Mouse (Mus musculus) intestine, embryonic 14.5 days (tissue): ENCODE results near the gene Actn1. TPM values are rescaled to one million over a fixed set of nuclear protein-coding genes. Genes with fewer than 3 reads are reported as not detected.

ENCODE experiments used
- ATAC-seq: fragments of 200-750 bp; cut with Nextera tagmentation; replicated peaks from 2 replicates; pipeline ENCODE4 v1.8.0; 2017; ENCODE audit warnings: low read depth, moderate number of reproducible peaks, moderate TSS enrichment, moderate library complexity; ENCODE audit not compliant: low FRiP score, low TSS enrichment
- DNase-seq: peaks from one replicate; pipeline ENCODE4 v3.0.0-alpha.2; 2018; ENCODE audit warnings: low spot score
- H3K27ac ChIP-seq: fragments of 300-500 bp; sonication (generic); 2 replicates; pipeline ENCODE4 v1.5.1; 2014; ENCODE audit warnings: low read depth, mild to moderate bottlenecking, control low read depth
- H3K27me3 ChIP-seq: fragments of 300-500 bp; sonication (generic); replicated peaks from 2 replicates; pipeline ENCODE4 v1.6.1; 2014; ENCODE audit warnings: low read length, control low read depth; ENCODE audit not compliant: control insufficient read depth, insufficient read depth
- H3K36me3 ChIP-seq: fragments of 300-500 bp; sonication (generic); 2 replicates; pipeline ENCODE4 v1.6.1; 2014; ENCODE audit warnings: low read length, control low read depth; ENCODE audit not compliant: control insufficient read depth, insufficient read depth
- H3K4me1 ChIP-seq: fragments of 300-500 bp; sonication (generic); replicated peaks from 2 replicates; pipeline ENCODE4 v1.6.1; 2014; ENCODE audit warnings: low read length, control low read depth, mixed read lengths; ENCODE audit not compliant: control insufficient read depth, insufficient read depth
- H3K4me2 ChIP-seq: fragments of 300-500 bp; sonication (generic); 2 replicates; pipeline ENCODE4 v1.6.1; 2014; ENCODE audit warnings: low read length
- H3K4me3 ChIP-seq: fragments of 300-500 bp; sonication (generic); 2 replicates; pipeline ENCODE4 v1.5.1; 2014; ENCODE audit warnings: low read depth, low read length, control low read depth, mixed read lengths
- H3K9ac ChIP-seq: fragments of 300-500 bp; sonication (generic); 2 replicates; pipeline ENCODE4 v1.6.1; 2014; ENCODE audit warnings: mild to moderate bottlenecking, low read length
- H3K9me3 ChIP-seq: fragments of 300-500 bp; sonication (generic); 2 replicates; pipeline ENCODE4 v1.6.1; 2016; ENCODE audit warnings: low read length, control low read depth; ENCODE audit not compliant: control insufficient read depth
- WGBS: fragments of 180-500 bp; shearing (Covaris S2); extraction: QIAGEN DNeasy Blood & Tissue Kit; methylation state at CpG from one replicate; pipeline ENCODE4 v1.1.7; 2014; 5-methylcytosine and 5-hydroxymethylcytosine counted together
- polyA plus RNA-seq: library from polyadenylated mRNA; unstranded; fragments of >200 nt; fragmentation: Nextera tagmentation; extraction: Ambion mirVana; gene quantifications from 2 replicates; pipeline ENCODE4 v1.2.1, GENCODE M21; 2014

The Actn1 gene
- polyA plus RNA-seq, 1 experiment from 2014 or later, result 68.6 TPM

DNA sequence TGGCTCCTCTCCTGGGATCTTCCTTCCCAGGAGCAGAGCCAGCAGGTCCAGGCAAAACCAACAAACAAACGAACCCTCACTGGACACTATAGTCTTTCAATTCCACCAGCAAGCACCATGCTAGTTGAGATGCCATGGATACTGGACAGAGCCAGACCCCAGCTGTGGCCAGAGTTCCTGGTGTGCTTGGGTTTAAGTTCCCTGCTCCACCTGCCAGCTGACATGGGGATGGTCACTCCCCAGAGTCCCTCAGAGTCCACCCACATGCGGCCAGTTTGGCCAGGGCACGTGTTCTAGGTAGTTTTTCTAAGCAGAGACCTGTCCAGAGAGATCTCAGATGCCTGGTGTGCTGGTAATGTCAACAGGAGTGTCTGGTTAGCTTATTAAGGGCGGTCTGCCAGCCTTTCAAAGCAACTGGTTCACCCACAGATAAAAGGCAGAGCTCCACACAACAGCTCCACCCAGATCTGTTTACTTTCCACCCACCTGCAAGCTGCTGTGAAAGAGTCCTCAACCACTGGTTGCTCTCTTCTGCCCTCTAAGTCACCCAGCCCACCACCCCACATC is 42.0 kb downstream of the Actn1 start:
- 42% methylated on average over 4 of the region's 4 CpGs for WGBS
- Histone ChIP-seq H3K4me3 (no peak overlapping the region), H3K36me3 (0 out of 2 replicates have a peak, but pooled peaks cover 5% of the 10 kb centered on the region), H3K27me3 (no peaks in the 10 kb centered on the region), H3K9ac (no peak overlapping the region), H3K27ac (peak overlapping the region; percentile 77), H3K4me2 (peak overlapping the region; percentile 16; the same call in 1 of the 2 replicates), H3K9me3 (no peaks in the 10 kb centered on the region), H3K4me1 (peaks cover 68% of the 10 kb centered on the region)
- DNase-seq (no peak), ATAC-seq (0 out of 2 replicates have a peak, but pooled peaks have one; percentile 7)

DNA sequence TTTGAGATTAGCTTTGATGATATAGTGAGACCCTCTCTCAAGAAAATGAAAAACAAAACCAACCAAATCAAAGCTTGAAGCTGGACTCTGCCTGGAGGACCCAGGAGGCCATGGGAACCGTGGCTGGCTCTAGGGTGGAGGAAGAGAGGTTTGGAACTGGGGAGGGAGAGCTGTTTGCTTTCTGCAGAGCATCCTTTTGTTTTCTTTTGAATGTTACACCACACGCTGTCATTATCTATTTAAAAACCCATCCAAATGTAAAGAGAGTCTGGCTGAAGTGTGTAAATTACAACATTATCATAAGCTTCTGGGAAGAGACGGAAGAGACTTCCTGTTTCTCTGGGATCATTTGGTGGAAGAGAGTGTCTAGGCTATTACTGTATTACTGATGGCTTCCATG is 43.1 kb downstream of the Actn1 start:
- 62% methylated on average over 3 of the region's 3 CpGs for WGBS
- 0 out of 2 replicates have a peak, but pooled peaks cover 5% of the 10 kb centered on the region for H3K36me3 ChIP-seq
- DNase-seq (no peak), ATAC-seq (no peak)
- H3K9ac ChIP-seq, result no peak overlapping the region
- H3K27ac ChIP-seq, result peak overlapping the region; percentile 77; the same call in 1 of the 2 replicates
- H3K27me3 ChIP-seq, result no peaks in the 10 kb centered on the region
- H3K4me1 ChIP-seq, result peaks cover 66% of the 10 kb centered on the region
- H3K4me2 ChIP-seq, result no peak overlapping the region
- no peaks in the 10 kb centered on the region for H3K9me3 ChIP-seq
- no peak overlapping the region for H3K4me3 ChIP-seq

DNA sequence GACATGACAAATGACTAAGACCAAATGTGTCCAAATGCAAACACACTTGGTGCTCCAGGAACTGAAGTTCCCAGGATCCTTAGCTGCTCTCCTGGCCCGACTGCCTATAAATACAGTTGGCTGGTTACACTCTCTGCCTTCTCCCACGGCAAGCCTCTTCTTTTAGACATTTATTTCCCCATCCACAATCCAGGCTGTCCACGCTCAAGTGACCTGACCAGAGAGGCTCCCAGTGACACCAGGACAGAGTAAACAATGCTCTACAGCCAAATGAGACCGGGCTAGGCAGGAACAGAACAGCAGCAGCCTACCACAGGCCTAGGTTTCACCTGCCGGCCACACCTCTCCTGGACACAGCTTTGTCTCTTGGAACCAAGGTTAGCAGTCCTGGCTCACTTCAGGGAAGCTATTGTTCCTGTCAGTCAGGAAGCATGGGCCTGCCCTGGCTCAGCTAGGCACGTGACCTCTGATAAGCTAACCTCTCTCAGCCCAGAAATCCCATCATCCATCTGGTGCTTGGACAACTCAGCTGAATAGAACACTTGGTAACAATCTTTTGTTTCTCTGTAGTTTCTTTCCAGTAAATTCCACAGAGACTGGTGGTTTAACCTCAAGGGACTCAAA is 43.8 kb downstream of the Actn1 start:
- Histone ChIP-seq H3K9me3 (no peaks in the 10 kb centered on the region), H3K4me2 (no peak overlapping the region)
- no peak for DNase-seq

DNA sequence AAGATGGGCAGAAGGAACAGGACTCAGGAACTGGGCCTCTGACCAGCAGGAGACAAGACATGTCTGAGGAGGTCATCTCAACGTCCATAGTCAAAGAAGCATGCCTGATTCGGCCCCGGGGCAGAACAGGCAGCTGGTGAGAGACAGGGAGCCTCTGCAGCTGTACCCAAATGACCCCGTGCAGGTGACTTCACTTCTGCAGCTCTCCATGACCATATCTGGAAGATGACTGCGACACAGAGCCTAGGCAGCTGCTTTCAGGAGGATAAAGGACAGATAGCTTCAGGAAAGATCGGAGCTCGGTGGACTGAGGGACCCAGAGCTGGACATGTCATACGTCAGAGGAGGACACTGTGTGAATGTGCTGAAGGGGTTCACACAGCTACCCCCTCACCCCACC is 46.4 kb downstream of the Actn1 start:
- Histone ChIP-seq H3K4me3 (no peak overlapping the region), H3K9me3 (no peaks in the 10 kb centered on the region), H3K27ac (no peak overlapping the region), H3K27me3 (no peaks in the 10 kb centered on the region), H3K4me2 (no peak overlapping the region), H3K36me3 (peaks cover 14% of the 10 kb centered on the region; the same call in 1 of the 2 replicates), H3K9ac (no peak overlapping the region), H3K4me1 (peaks cover 68% of the 10 kb centered on the region)
- no peak for DNase-seq
- ATAC-seq, result no peak
- WGBS, result 66% methylated on average over 8 of the region's 8 CpGs

More for the DNA sequence above, 43.8 kb downstream of the Actn1 start:
- Histone ChIP-seq H3K27ac (peak overlapping the region; percentile 63; the same call in 1 of the 2 replicates), H3K36me3 (0 out of 2 replicates have a peak, but pooled peaks cover 5% of the 10 kb centered on the region), H3K9ac (no peak overlapping the region), H3K4me3 (no peak overlapping the region), H3K4me1 (peaks cover 71% of the 10 kb centered on the region), H3K27me3 (no peaks in the 10 kb centered on the region)
- 0 out of 2 replicates have a peak, but pooled peaks have one; percentile 12 for ATAC-seq
- 28% methylated on average over 6 of the region's 6 CpGs for WGBS

DNA sequence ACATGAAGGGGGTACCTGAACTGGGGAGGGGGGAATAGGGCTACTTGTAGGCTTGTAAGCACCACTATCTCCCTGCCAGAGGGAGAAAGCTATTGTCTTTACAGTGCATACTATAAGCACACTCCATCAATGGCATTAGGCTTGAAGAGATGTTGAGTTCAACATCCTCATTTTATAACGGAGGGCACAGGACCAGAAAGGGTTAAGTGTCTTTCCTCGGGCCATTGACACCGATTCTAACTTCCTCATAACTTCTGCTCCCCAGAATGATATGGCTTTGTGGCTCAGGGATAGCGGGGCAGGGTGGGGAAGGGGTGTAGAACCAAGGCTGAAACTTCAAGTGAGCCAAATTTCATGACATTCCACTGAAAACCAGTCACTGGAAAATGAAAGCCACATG is 46.9 kb downstream of the Actn1 start:
- Histone ChIP-seq H3K9ac (no peak overlapping the region), H3K9me3 (no peaks in the 10 kb centered on the region), H3K4me2 (no peak overlapping the region), H3K27me3 (no peaks in the 10 kb centered on the region), H3K4me3 (no peak overlapping the region), H3K36me3 (peaks cover 14% of the 10 kb centered on the region; the same call in 1 of the 2 replicates), H3K4me1 (peaks cover 62% of the 10 kb centered on the region), H3K27ac (no peak overlapping the region)
- 50% methylated on average over 4 of the region's 4 CpGs for WGBS
- ATAC-seq (no peak), DNase-seq (no peak)

DNA sequence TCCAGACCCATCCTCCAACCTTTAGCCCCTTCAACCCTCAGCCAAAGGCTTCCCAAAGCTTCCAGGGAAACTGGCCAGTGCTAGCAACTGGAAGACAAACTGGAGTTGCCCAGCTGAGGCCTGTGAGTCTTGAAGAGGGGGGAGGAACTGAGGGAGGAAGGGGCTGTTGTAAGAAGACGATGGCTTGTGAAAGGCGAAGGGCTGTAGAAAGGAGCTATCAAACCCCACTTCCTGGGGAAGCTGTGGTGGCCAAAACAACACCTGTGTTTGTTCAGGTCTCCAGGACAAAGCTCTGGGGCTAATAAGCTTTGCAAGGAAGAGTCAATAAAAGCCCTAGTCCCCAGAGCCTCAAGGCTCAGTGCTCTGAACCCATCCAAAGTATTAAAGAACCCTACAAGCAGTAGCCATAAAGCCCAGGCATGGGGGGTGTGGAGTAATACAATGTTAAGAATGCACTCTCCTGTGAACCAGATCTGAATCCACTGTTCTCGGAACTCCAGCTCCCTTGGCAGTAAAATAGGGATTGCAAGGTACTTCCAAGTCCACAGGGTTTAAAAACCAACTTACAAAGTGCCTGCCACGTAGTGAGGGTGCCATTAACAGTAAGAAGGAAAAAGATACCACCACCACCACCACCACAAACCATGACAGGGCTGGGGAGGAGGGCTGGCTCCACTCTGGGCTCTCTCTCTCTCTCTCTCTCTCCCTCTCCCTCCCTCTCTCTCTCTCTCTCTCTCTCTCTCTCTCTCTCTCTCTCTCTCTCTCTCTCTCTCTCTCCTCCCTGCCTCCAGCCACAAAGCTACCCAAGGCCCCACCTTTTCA is 49.2 kb downstream of the Actn1 start:
- Histone ChIP-seq H3K9me3 (no peaks in the 10 kb centered on the region), H3K27me3 (no peaks in the 10 kb centered on the region), H3K9ac (no peak overlapping the region), H3K4me3 (no peak overlapping the region), H3K4me1 (peaks cover 40% of the 10 kb centered on the region), H3K4me2 (no peak overlapping the region), H3K36me3 (peaks cover 25% of the 10 kb centered on the region; the same call in 1 of the 2 replicates), H3K27ac (0 out of 2 replicates have a peak overlapping the region, but pooled peaks have one; percentile 11)
- WGBS, result 47% methylated on average over 4 of the region's 4 CpGs
- no peak for DNase-seq
- ATAC-seq, result no peak

DNA sequence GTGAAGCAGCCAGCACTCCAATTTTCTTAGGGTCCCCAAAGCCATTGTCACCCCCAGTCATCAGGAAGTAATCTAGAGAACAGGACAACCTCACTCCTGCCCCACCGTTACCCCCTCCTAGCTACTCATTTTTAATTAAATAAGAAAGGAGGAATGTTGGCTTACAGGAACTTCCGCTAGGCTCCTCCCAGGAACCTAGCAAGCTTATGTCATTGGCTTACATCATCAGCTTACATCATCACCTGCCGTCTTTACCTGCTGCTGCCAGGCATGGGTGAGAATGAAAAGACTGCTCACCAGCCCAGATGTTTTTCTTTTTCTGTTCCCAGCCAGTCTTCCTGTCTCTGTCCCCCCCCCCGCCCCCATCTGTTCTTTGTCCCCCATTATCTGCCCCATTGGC is 50.3 kb downstream of the Actn1 start:
- Histone ChIP-seq H3K27me3 (no peaks in the 10 kb centered on the region), H3K27ac (no peak overlapping the region), H3K9me3 (no peaks in the 10 kb centered on the region), H3K4me2 (no peak overlapping the region), H3K36me3 (peaks cover 34% of the 10 kb centered on the region), H3K4me3 (no peak overlapping the region), H3K9ac (no peak overlapping the region), H3K4me1 (peaks cover 36% of the 10 kb centered on the region)
- ATAC-seq (no peak), DNase-seq (no peak)
- 70% methylated on average over 4 of the region's 4 CpGs for WGBS

DNA sequence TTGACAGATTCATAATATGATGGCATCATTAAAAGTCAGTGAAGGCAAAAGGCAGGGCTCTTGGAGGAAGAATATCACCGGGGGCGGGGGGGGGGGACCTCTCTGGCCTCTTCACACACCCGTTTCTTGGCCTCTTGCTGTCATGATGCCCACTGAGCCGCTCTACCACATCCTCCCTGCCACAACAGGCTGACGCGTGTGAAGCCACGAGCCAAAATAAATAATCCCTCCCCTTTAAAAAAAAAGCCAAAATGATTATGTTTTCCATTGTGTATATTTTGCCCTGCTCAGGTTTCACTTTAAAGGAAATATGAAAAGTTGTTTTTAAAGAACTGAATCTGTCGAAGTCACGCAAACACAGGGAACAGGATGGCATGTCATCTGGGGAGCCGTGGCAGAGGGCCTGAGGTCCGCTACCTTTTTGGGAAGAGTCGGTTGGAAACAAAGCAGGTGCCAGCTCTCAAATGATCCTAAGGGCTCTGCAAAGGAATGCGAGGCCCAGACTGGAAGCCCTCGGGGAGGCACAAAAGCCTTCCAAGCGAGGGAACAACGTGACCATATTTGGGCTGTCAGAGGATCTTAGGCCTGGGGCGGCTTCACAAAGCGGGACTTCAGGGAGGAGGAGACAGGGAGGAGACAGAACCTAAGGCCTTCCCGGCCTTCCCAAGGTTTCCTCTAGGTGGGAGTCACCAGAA is 51.9 kb downstream of the Actn1 start:
- Histone ChIP-seq H3K27ac (peak overlapping the region; percentile 55), H3K9me3 (no peaks in the 10 kb centered on the region), H3K4me1 (peaks cover 27% of the 10 kb centered on the region), H3K36me3 (peaks cover 47% of the 10 kb centered on the region), H3K4me2 (no peak overlapping the region), H3K27me3 (no peaks in the 10 kb centered on the region), H3K9ac (no peak overlapping the region), H3K4me3 (no peak overlapping the region)
- ATAC-seq (no peak), DNase-seq (no peak)
- WGBS, result 54% methylated on average over 19 of the region's 19 CpGs
